Mouse (Mus musculus): Measurements from ENCODE around the gene Igf2bp1. TPM values are rescaled to one million over a fixed set of nuclear protein-coding genes. Genes with fewer than 3 reads are reported as not detected.

Gene Igf2bp1
- total and polyA plus RNA-seq, 2 experiments from 2014 or later, result 3.4 to 4.5 TPM

GRCm38 (mm10) chr11:95911579-95911978 is 94.2 kb downstream of the Igf2bp1 start:
- Histone ChIP-seq H3K36me3 (replicated peaks; ENCODE audit: control insufficient read depth, insufficient read depth, low read length) (no peaks in the 10 kb centered on the region), H3K9ac (replicated peaks; ENCODE audit: low read depth, low read length) (no peak overlapping the region), H3K4me1 (ENCODE audit: control insufficient read depth, insufficient read depth) (peaks cover 10% of the 10 kb centered on the region; the same call in 1 of the 2 replicates), H3K27me3 (ENCODE audit: control insufficient read depth, insufficient read depth, low read length) (peaks cover 51% of the 10 kb centered on the region), H3K27ac (ENCODE audit: low read depth) (no peak overlapping the region), H3K4me2 (ENCODE audit: low read depth, low read length) (no peak overlapping the region), H3K4me3 (ENCODE audit: low read depth, low read length) (no peak overlapping the region), H3K9me3 (replicated peaks; ENCODE audit: control insufficient read depth, low read length) (no peaks in the 10 kb centered on the region)
- WGBS, result 31% methylated on average over 7 of the region's 7 CpGs
- TF ChIP-seq EP300 (IDR thresholded peaks at IDR 0.05; ENCODE audit: low read depth), result no peak
- TF ChIP-seq CTCF (IDR thresholded peaks at IDR 0.05; ENCODE audit: low read depth), result no peak
- ATAC-seq (ENCODE audit: insufficient read depth, low read depth) (no peak), DNase-seq (ENCODE audit: low spot score) (no peak)

- DNase-seq (ENCODE audit: low spot score) (no peak), ATAC-seq (ENCODE audit: insufficient read depth, low read depth) (no peak)
- Histone ChIP-seq H3K36me3 (replicated peaks; ENCODE audit: control insufficient read depth, insufficient read depth, low read length) (no peaks in the 10 kb centered on the region), H3K9ac (replicated peaks; ENCODE audit: low read depth, low read length) (no peak overlapping the region), H3K4me2 (ENCODE audit: low read depth, low read length) (no peak overlapping the region), H3K27me3 (ENCODE audit: control insufficient read depth, insufficient read depth, low read length) (peaks cover 17% of the 10 kb centered on the region), H3K27ac (ENCODE audit: low read depth) (no peak overlapping the region), H3K9me3 (replicated peaks; ENCODE audit: control insufficient read depth, low read length) (no peaks in the 10 kb centered on the region), H3K4me1 (ENCODE audit: control insufficient read depth, insufficient read depth) (no peaks in the 10 kb centered on the region), H3K4me3 (ENCODE audit: low read depth, low read length) (no peak overlapping the region)
- TF ChIP-seq EP300 (IDR thresholded peaks at IDR 0.05; ENCODE audit: low read depth) (no peak), CTCF (IDR thresholded peaks at IDR 0.05; ENCODE audit: low read depth) (no peak)
- 78% methylated on average over 5 of the region's 5 CpGs for WGBS
Observed at GRCm38 (mm10) chr11:95907805-95908524, 97.8 kb downstream of the Igf2bp1 start.

Small RNAs within 50 kb of the gene (microRNA-seq; reads per million reads assigned to microRNA genes)
- gene Mir3063, result not detected

Other genes starting within 250 kb of the Igf2bp1 start
- gene Phospho1, start 181.4 kb downstream of the Igf2bp1 start, total RNA-seq (2014; rRNA removed; ENCODE audit: low replicate concordance), result 45.0 and 46.6 TPM in 2 replicates
- 6.7 and 7.9 TPM in 2 replicates for gene Phospho1, start 181.4 kb downstream of the Igf2bp1 start, polyA plus RNA-seq (2015; fragmentation: Nextera tagmentation; extraction: Ambion mirVana)
- 0.66 and 26.8 TPM in 2 replicates for gene Gngt2, start 168.7 kb downstream of the Igf2bp1 start, total RNA-seq (2014; rRNA removed; ENCODE audit: low replicate concordance)
- 38.7 and 40.1 TPM in 2 replicates for gene Gngt2, start 168.7 kb downstream of the Igf2bp1 start, polyA plus RNA-seq (2015; fragmentation: Nextera tagmentation; extraction: Ambion mirVana)
- 11.4 and 13.4 TPM in 2 replicates for gene Abi3, start 163.5 kb downstream of the Igf2bp1 start, total RNA-seq (2014; rRNA removed; ENCODE audit: low replicate concordance)
- gene Abi3, start 163.5 kb downstream of the Igf2bp1 start, polyA plus RNA-seq (2015; fragmentation: Nextera tagmentation; extraction: Ambion mirVana), result 13.3 and 14.3 TPM in 2 replicates
- gene B4galnt2, start 91.0 kb downstream of the Igf2bp1 start, total RNA-seq (2014; rRNA removed; ENCODE audit: low replicate concordance), result not detected in 2 replicates
- 0.07 TPM in 1 of 2 replicates, not detected in the other for gene B4galnt2, start 91.0 kb downstream of the Igf2bp1 start, polyA plus RNA-seq (2015; fragmentation: Nextera tagmentation; extraction: Ambion mirVana)
- gene Gip, start 18.6 kb upstream of the Igf2bp1 start, total RNA-seq (2014; rRNA removed; ENCODE audit: low replicate concordance), result not detected in 2 replicates
- not detected in 2 replicates for gene Gip, start 18.6 kb upstream of the Igf2bp1 start, polyA plus RNA-seq (2015; fragmentation: Nextera tagmentation; extraction: Ambion mirVana)
- gene Snf8, start 28.9 kb upstream of the Igf2bp1 start, total RNA-seq (2014; rRNA removed; ENCODE audit: low replicate concordance), result 24.0 and 25.2 TPM in 2 replicates
- gene Snf8, start 28.9 kb upstream of the Igf2bp1 start, polyA plus RNA-seq (2015; fragmentation: Nextera tagmentation; extraction: Ambion mirVana), result 59.4 and 63.0 TPM in 2 replicates
- gene Ube2z, start 59.4 kb upstream of the Igf2bp1 start, total RNA-seq (2014; rRNA removed; ENCODE audit: low replicate concordance), result 42.4 and 44.4 TPM in 2 replicates
- 19.3 and 20.0 TPM in 2 replicates for gene Ube2z, start 59.4 kb upstream of the Igf2bp1 start, polyA plus RNA-seq (2015; fragmentation: Nextera tagmentation; extraction: Ambion mirVana)
- 4,197 and 4,922 TPM in 2 replicates for gene Atp5g1, start 69.7 kb upstream of the Igf2bp1 start, total RNA-seq (2014; rRNA removed; ENCODE audit: low replicate concordance)
- gene Atp5g1, start 69.7 kb upstream of the Igf2bp1 start, polyA plus RNA-seq (2015; fragmentation: Nextera tagmentation; extraction: Ambion mirVana), result 4,840 and 4,941 TPM in 2 replicates
- gene Calcoco2, start 106.0 kb upstream of the Igf2bp1 start, total RNA-seq (2014; rRNA removed; ENCODE audit: low replicate concordance), result not detected in 2 replicates
- not detected in 2 replicates for gene Calcoco2, start 106.0 kb upstream of the Igf2bp1 start, polyA plus RNA-seq (2015; fragmentation: Nextera tagmentation; extraction: Ambion mirVana)
- not detected in 2 replicates for gene Ttll6, start 127.8 kb upstream of the Igf2bp1 start, total RNA-seq (2014; rRNA removed; ENCODE audit: low replicate concordance)
- not detected in 2 replicates for gene Ttll6, start 127.8 kb upstream of the Igf2bp1 start, polyA plus RNA-seq (2015; fragmentation: Nextera tagmentation; extraction: Ambion mirVana)
- not detected in 2 replicates for gene Hoxb13, start 188.4 kb upstream of the Igf2bp1 start, total RNA-seq (2014; rRNA removed; ENCODE audit: low replicate concordance)
- not detected in 2 replicates for gene Hoxb13, start 188.4 kb upstream of the Igf2bp1 start, polyA plus RNA-seq (2015; fragmentation: Nextera tagmentation; extraction: Ambion mirVana)

Data from heart, postnatal 0 days (tissue).